Mouse (Mus musculus): Measurements from ENCODE around the gene Clic3. TPM values are rescaled to one million over a fixed set of nuclear protein-coding genes. Genes with fewer than 3 reads are reported as not detected.

The Clic3 gene
- polyA plus RNA-seq, 1 experiment from 2014 or later: 3.2 TPM

DNA sequence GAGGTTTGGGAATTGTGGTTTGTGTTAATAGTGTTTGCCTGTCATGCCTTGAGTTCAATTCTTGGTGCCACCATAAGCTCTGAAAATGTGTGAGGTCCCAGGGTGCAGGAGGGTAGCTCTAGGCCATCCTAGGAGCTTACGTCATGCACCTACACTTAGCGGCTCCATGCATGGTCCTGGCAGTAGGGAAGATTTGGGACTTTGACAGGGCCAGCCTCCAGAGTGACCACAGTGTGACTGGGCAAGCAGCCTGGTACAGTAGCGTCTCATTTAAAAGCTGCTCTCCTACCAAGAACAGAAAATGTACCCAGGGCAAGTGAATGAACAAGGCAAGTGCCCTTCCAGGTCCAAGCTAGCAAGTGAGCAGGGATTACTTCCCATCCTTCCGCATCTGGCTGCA, 49.2 kb downstream of the Clic3 start:
- Histone ChIP-seq H3K4me2 (no peak overlapping the region), H3K4me1 (peaks cover 15% of the 10 kb centered on the region), H3K36me3 (ENCODE audit: poor library complexity, severe bottlenecking) (peaks cover 42% of the 10 kb centered on the region), H3K9me3 (replicated peaks) (no peaks in the 10 kb centered on the region), H3K9ac (no peak overlapping the region), H3K27me3 (no peaks in the 10 kb centered on the region), H3K27ac (no peak overlapping the region), H3K4me3 (no peak overlapping the region)
- WGBS: 96% methylated on average over 4 of the region's 4 CpGs
- no peak for ATAC-seq

DNA sequence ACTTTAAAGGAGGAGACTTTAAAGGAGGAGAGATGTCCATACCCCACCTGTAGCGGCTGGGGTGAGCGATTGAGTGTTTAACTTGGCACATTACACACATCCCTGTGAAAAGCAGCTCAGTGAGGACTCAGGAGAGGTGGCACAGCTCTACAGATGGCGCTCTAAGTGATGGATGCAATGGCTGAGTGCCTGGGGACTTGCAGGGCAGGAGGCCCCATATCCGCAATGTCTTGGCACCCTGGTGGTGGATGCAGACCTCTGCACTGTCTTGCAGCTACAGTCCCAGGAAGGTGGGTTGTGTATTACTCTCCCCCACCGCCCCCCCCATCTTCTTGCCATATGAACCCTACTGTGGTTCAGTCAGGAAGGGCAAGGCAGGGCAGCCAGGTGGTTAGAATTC, 50.3 kb downstream of the Clic3 start:
- Histone ChIP-seq H3K4me3 (no peak overlapping the region), H3K9ac (0 out of 2 replicates have a peak overlapping the region, but pooled peaks have one; percentile 8), H3K36me3 (ENCODE audit: poor library complexity, severe bottlenecking) (peaks cover 42% of the 10 kb centered on the region), H3K4me1 (peaks cover 6% of the 10 kb centered on the region), H3K27ac (no peak overlapping the region), H3K27me3 (no peaks in the 10 kb centered on the region), H3K9me3 (replicated peaks) (no peaks in the 10 kb centered on the region), H3K4me2 (no peak overlapping the region)
- 38% methylated on average over 5 of the region's 5 CpGs for WGBS
- no peak; the same call in 1 of the 2 replicates for ATAC-seq

Small RNA genes lying within 50 kb of the gene (microRNA-seq; reads per million reads assigned to microRNA genes)
- 0.80 reads per million for gene Mir3087

Other genes starting within 250 kb of the Clic3 start
- gene Nelfb, start 245.3 kb upstream of the Clic3 start, polyA plus RNA-seq (2015; fragmentation: Nextera tagmentation; extraction: Ambion mirVana): 95.4 and 104 TPM in 2 replicates
- not detected in 2 replicates for gene Stpg3, start 242.2 kb upstream of the Clic3 start, polyA plus RNA-seq (2015; fragmentation: Nextera tagmentation; extraction: Ambion mirVana)
- gene Fam166a, start 238.1 kb upstream of the Clic3 start, polyA plus RNA-seq (2015; fragmentation: Nextera tagmentation; extraction: Ambion mirVana): 0.21 TPM in 1 of 2 replicates, not detected in the other
- gene Tubb4b, start 232.1 kb upstream of the Clic3 start, polyA plus RNA-seq (2015; fragmentation: Nextera tagmentation; extraction: Ambion mirVana): 448 and 518 TPM in 2 replicates
- gene Slc34a3, start 222.5 kb upstream of the Clic3 start, polyA plus RNA-seq (2015; fragmentation: Nextera tagmentation; extraction: Ambion mirVana): not detected in 2 replicates
- gene Rnf224, start 220.1 kb upstream of the Clic3 start, polyA plus RNA-seq (2015; fragmentation: Nextera tagmentation; extraction: Ambion mirVana): not detected in 2 replicates
- 43.1 and 43.2 TPM in 2 replicates for gene Rnf208, start 214.6 kb upstream of the Clic3 start, polyA plus RNA-seq (2015; fragmentation: Nextera tagmentation; extraction: Ambion mirVana)
- gene Cysrt1, start 214.4 kb upstream of the Clic3 start, polyA plus RNA-seq (2015; fragmentation: Nextera tagmentation; extraction: Ambion mirVana): 0.29 TPM in 1 of 2 replicates, not detected in the other
- 4.4 and 7.1 TPM in 2 replicates for gene AL732309.1, start 210.0 kb upstream of the Clic3 start, polyA plus RNA-seq (2015; fragmentation: Nextera tagmentation; extraction: Ambion mirVana)
- gene Tmem203, start 201.4 kb upstream of the Clic3 start, polyA plus RNA-seq (2015; fragmentation: Nextera tagmentation; extraction: Ambion mirVana): 19.4 and 20.3 TPM in 2 replicates
- 9.7 and 10.8 TPM in 2 replicates for gene Tprn, start 194.2 kb upstream of the Clic3 start, polyA plus RNA-seq (2015; fragmentation: Nextera tagmentation; extraction: Ambion mirVana)
- gene Ssna1, start 184.4 kb upstream of the Clic3 start, polyA plus RNA-seq (2015; fragmentation: Nextera tagmentation; extraction: Ambion mirVana): 233 and 245 TPM in 2 replicates
- gene Anapc2, start 184.4 kb upstream of the Clic3 start, polyA plus RNA-seq (2015; fragmentation: Nextera tagmentation; extraction: Ambion mirVana): 126 and 148 TPM in 2 replicates
- gene Tmem210, start 168.7 kb upstream of the Clic3 start, polyA plus RNA-seq (2015; fragmentation: Nextera tagmentation; extraction: Ambion mirVana): not detected in 2 replicates
- gene Lrrc26, start 166.9 kb upstream of the Clic3 start, polyA plus RNA-seq (2015; fragmentation: Nextera tagmentation; extraction: Ambion mirVana): 0.14 TPM in 1 of 2 replicates, not detected in the other
- gene Grin1, start 137.7 kb upstream of the Clic3 start, polyA plus RNA-seq (2015; fragmentation: Nextera tagmentation; extraction: Ambion mirVana): 5.6 and 7.9 TPM in 2 replicates
- 59.2 and 63.2 TPM in 2 replicates for gene Man1b1, start 124.5 kb upstream of the Clic3 start, polyA plus RNA-seq (2015; fragmentation: Nextera tagmentation; extraction: Ambion mirVana)
- 22.8 and 23.3 TPM in 2 replicates for gene Dpp7, start 100.5 kb upstream of the Clic3 start, polyA plus RNA-seq (2015; fragmentation: Nextera tagmentation; extraction: Ambion mirVana)
- 2.2 and 3.5 TPM in 2 replicates for gene Uap1l1, start 91.2 kb upstream of the Clic3 start, polyA plus RNA-seq (2015; fragmentation: Nextera tagmentation; extraction: Ambion mirVana)
- gene Sapcd2, start 84.5 kb upstream of the Clic3 start, polyA plus RNA-seq (2015; fragmentation: Nextera tagmentation; extraction: Ambion mirVana): 49.4 and 62.3 TPM in 2 replicates
- 0.68 and 0.98 TPM in 2 replicates for gene Entpd2, start 61.0 kb upstream of the Clic3 start, polyA plus RNA-seq (2015; fragmentation: Nextera tagmentation; extraction: Ambion mirVana)
- 287 and 315 TPM in 2 replicates for gene Npdc1, start 57.5 kb upstream of the Clic3 start, polyA plus RNA-seq (2015; fragmentation: Nextera tagmentation; extraction: Ambion mirVana)
- gene Fut7, start 33.6 kb upstream of the Clic3 start, polyA plus RNA-seq (2015; fragmentation: Nextera tagmentation; extraction: Ambion mirVana): 0.08 TPM in 1 of 2 replicates, not detected in the other
- gene Abca2, start 28.1 kb upstream of the Clic3 start, polyA plus RNA-seq (2015; fragmentation: Nextera tagmentation; extraction: Ambion mirVana): 5.7 and 8.2 TPM in 2 replicates
- gene Paxx, start 4.3 kb downstream of the Clic3 start, polyA plus RNA-seq (2015; fragmentation: Nextera tagmentation; extraction: Ambion mirVana): 62.0 and 65.9 TPM in 2 replicates
- gene Ptgds, start 13.2 kb downstream of the Clic3 start, polyA plus RNA-seq (2015; fragmentation: Nextera tagmentation; extraction: Ambion mirVana): 7.6 and 9.7 TPM in 2 replicates
- not detected in 2 replicates for gene Lcn12, start 37.1 kb downstream of the Clic3 start, polyA plus RNA-seq (2015; fragmentation: Nextera tagmentation; extraction: Ambion mirVana)
- gene Fbxw5, start 43.9 kb downstream of the Clic3 start, polyA plus RNA-seq (2015; fragmentation: Nextera tagmentation; extraction: Ambion mirVana): 97.9 and 103 TPM in 2 replicates
- gene C8g, start 44.9 kb downstream of the Clic3 start, polyA plus RNA-seq (2015; fragmentation: Nextera tagmentation; extraction: Ambion mirVana): 4.2 and 5.2 TPM in 2 replicates
- 30.9 and 33.3 TPM in 2 replicates for gene Traf2, start 90.1 kb downstream of the Clic3 start, polyA plus RNA-seq (2015; fragmentation: Nextera tagmentation; extraction: Ambion mirVana)
- 383 and 401 TPM in 2 replicates for gene Edf1, start 101.0 kb downstream of the Clic3 start, polyA plus RNA-seq (2015; fragmentation: Nextera tagmentation; extraction: Ambion mirVana)
- gene Mamdc4, start 118.0 kb downstream of the Clic3 start, polyA plus RNA-seq (2015; fragmentation: Nextera tagmentation; extraction: Ambion mirVana): 3.1 and 4.2 TPM in 2 replicates
- 179 and 189 TPM in 2 replicates for gene Phpt1, start 118.4 kb downstream of the Clic3 start, polyA plus RNA-seq (2015; fragmentation: Nextera tagmentation; extraction: Ambion mirVana)
- gene Ajm1, start 124.9 kb downstream of the Clic3 start, polyA plus RNA-seq (2015; fragmentation: Nextera tagmentation; extraction: Ambion mirVana): 2.2 and 3.4 TPM in 2 replicates
- gene Rabl6, start 151.7 kb downstream of the Clic3 start, polyA plus RNA-seq (2015; fragmentation: Nextera tagmentation; extraction: Ambion mirVana): 71.7 and 72.5 TPM in 2 replicates
- gene Ccdc183, start 160.8 kb downstream of the Clic3 start, polyA plus RNA-seq (2015; fragmentation: Nextera tagmentation; extraction: Ambion mirVana): 0.11 and 0.32 TPM in 2 replicates
- gene Tmem141, start 165.2 kb downstream of the Clic3 start, polyA plus RNA-seq (2015; fragmentation: Nextera tagmentation; extraction: Ambion mirVana): 14.3 and 16.2 TPM in 2 replicates
- gene Fcna, start 171.2 kb downstream of the Clic3 start, polyA plus RNA-seq (2015; fragmentation: Nextera tagmentation; extraction: Ambion mirVana): 0.92 and 1.2 TPM in 2 replicates
- gene Lcn8, start 196.3 kb downstream of the Clic3 start, polyA plus RNA-seq (2015; fragmentation: Nextera tagmentation; extraction: Ambion mirVana): not detected in 2 replicates
- gene Lcn5, start 201.1 kb downstream of the Clic3 start, polyA plus RNA-seq (2015; fragmentation: Nextera tagmentation; extraction: Ambion mirVana): not detected in 2 replicates
- gene Lcn6, start 219.9 kb downstream of the Clic3 start, polyA plus RNA-seq (2015; fragmentation: Nextera tagmentation; extraction: Ambion mirVana): not detected in 2 replicates
- gene Lcn10, start 225.9 kb downstream of the Clic3 start, polyA plus RNA-seq (2015; fragmentation: Nextera tagmentation; extraction: Ambion mirVana): not detected in 2 replicates
- not detected in 2 replicates for gene Obp2a, start 243.2 kb downstream of the Clic3 start, polyA plus RNA-seq (2015; fragmentation: Nextera tagmentation; extraction: Ambion mirVana)
- 83.3 and 86.8 TPM in 2 replicates for gene Bmyc, start 249.9 kb downstream of the Clic3 start, polyA plus RNA-seq (2015; fragmentation: Nextera tagmentation; extraction: Ambion mirVana)